In the genomic region with DNA sequence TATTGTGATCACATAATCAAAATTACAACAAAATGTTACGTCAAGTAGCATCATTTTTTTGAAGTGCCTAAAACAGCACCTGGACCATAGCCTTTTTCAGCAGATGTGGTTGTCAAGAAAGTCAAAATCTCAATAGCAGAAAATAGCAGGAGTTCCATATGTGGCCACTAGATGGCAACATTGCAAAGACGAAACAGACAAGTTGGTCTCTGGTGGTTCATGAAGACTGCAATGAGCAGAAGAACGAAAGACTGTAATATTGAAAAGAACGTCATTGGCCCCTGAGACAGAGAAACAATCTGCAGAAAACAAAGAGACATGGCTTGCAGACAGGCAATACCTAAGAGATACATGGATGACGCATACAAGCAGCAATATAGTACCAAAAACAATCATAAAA, we compare ENCODE assay signal across 9 mouse cellular contexts. TPM values are rescaled to one million over a fixed set of nuclear protein-coding genes. Genes with fewer than 3 reads are reported as not detected.
DNase-seq lines count a peak whose midpoint lies in the region; ATAC-seq and TF ChIP-seq lines count a peak whose summit lies in the region.
"Had no signal": no experiment of that assay in that cellular context is flagged by ENCODE, and none has a peak within 500 bp of the region (broad histone marks: within the 10 kb centered on the region; RNA-seq: fewer than 3 reads in every experiment).

No protein-coding gene starts in this region.

- peak; percentile 84 for TF ChIP-seq CTCF in left cerebral cortex, adult 2 months (IDR thresholded peaks at IDR 0.05)

- intact Hi-C loops in gastrocnemius, postnatal 36 days (cut with DNase I): no loop called here
- intact Hi-C loops in left cerebral cortex, adult 2 months (cut with DNase I): no loop called here

- H3K4me3 ChIP-seq in left cerebral cortex, adult 2 months: no peak overlapping the region
- H3K4me3 ChIP-seq: stomach, embryonic 15.5 days had no signal

- peak; percentile 44; the same call in 1 of the 2 replicates for ATAC-seq in granulocyte monocyte progenitor cell, adult 5-6 weeks (replicated peaks; ENCODE audit: poor library complexity, severe bottlenecking)

- no peak overlapping the region for H3K27ac ChIP-seq in left cerebral cortex, adult 2 months
- H3K27ac ChIP-seq: stomach, embryonic 15.5 days had no signal

- DNase-seq in gastrocnemius, postnatal 10 days: peak; percentile 8
- no peak for DNase-seq in gastrocnemius, postnatal 36 days
- DNase-seq in ES-CJ7 (ENCODE audit: low read depth, low spot score): peak; percentile 39
- DNase-seq in cerebellum, adult 8-10 months: peak; percentile 39
- DNase-seq in left cerebral cortex, adult 2 months (ENCODE audit: extremely low spot score in 1 of 2, low spot score in 2 of 2): peak; percentile 25 to 44
- peak; percentile 28 for DNase-seq in naive thymus-derived CD4-positive, alpha-beta T cell, adult 2 months (ENCODE audit: low read depth)
- no peak for DNase-seq in spleen, adult 18-20 months

RNA-seq across cellular contexts. Expression of a gene that starts 42.1 kb away (rescaled TPM):
- not detected for total RNA-seq in gastrocnemius, postnatal 10 days (2021)
- total RNA-seq in gastrocnemius, postnatal 36 days (2021): not detected
- not detected in 2 replicates for total RNA-seq in granulocyte monocyte progenitor cell, adult 5-6 weeks (2014; fragmentation: Nextera tagmentation)
- total RNA-seq in granulocyte monocyte progenitor cell, adult 5-6 weeks (2017): not detected in 2 replicates
- not detected for total RNA-seq in left cerebral cortex, adult 2 months (2021)

Comparison
In these comparisons a context has a peak if more than half of its experiments do, and no peak if none do; other contexts are left out.
1. DNase-seq: peak in gastrocnemius, postnatal 10 days (single experiment), ES-CJ7 (single experiment), cerebellum, adult 8-10 months (single experiment), left cerebral cortex, adult 2 months (2 of 2) and naive thymus-derived CD4-positive, alpha-beta T cell, adult 2 months (single experiment); none in gastrocnemius, postnatal 36 days (0 of 2) and spleen, adult 18-20 months (0 of 2).